Mouse (Mus musculus) adrenal gland, adult 8-10 months (tissue): ENCODE data around the gene Sema3c. TPM values are rescaled to one million over a fixed set of nuclear protein-coding genes. Genes with fewer than 3 reads are reported as not detected.

Source experiments
- DNase-seq: peaks from one replicate; pipeline ENCODE4 v3.0.0; 2022
- total RNA-seq, 4 experiments: library from RNA; stranded (reverse); gene quantifications; 2 replicates each; pipeline ENCODE4 v1.2.4; 2022

Sema3c gene
- total RNA-seq, 4 experiments from 2014 or later, result 5.0 to 12.5 (median 9.1) TPM

- no peak for DNase-seq
Measured at GRCm38 (mm10) chr5:17648865-17649542, 74.9 kb downstream of the Sema3c start.

GRCm38 (mm10) chr5:17661223-17661622 lies 87.1 kb downstream of the Sema3c start:
- DNase-seq, result no peak

- no peak for DNase-seq
Measured at GRCm38 (mm10) chr5:17671356-17671755, 97.3 kb downstream of the Sema3c start.

- DNase-seq, result no peak
Measured at GRCm38 (mm10) chr5:17680862-17681261, 106.8 kb downstream of the Sema3c start.

- DNase-seq, result no peak
Measured at GRCm38 (mm10) chr5:17689121-17689520, 115.0 kb downstream of the Sema3c start.

GRCm38 (mm10) chr5:17689604-17690003 lies 115.5 kb downstream of the Sema3c start:
- DNase-seq, result no peak

GRCm38 (mm10) chr5:17695366-17695765 lies 121.3 kb downstream of the Sema3c start:
- DNase-seq, result no peak

GRCm38 (mm10) chr5:17698905-17699304 lies 124.8 kb downstream of the Sema3c start:
- no peak for DNase-seq

GRCm38 (mm10) chr5:17704160-17704559 lies 130.1 kb downstream of the Sema3c start:
- no peak for DNase-seq

GRCm38 (mm10) chr5:17707086-17707485 lies 133.0 kb downstream of the Sema3c start:
- DNase-seq, result no peak

- DNase-seq, result no peak
Measured at GRCm38 (mm10) chr5:17712374-17712773, 138.3 kb downstream of the Sema3c start.

- DNase-seq, result no peak
Measured at GRCm38 (mm10) chr5:17715206-17715605, 141.1 kb downstream of the Sema3c start.

GRCm38 (mm10) chr5:17720011-17720410 lies 145.9 kb downstream of the Sema3c start:
- no peak for DNase-seq

- no peak for DNase-seq
Measured at GRCm38 (mm10) chr5:17724031-17724430, 149.9 kb downstream of the Sema3c start.

- no peak for DNase-seq
Measured at GRCm38 (mm10) chr5:17728047-17728446, 154.0 kb downstream of the Sema3c start.

GRCm38 (mm10) chr5:17739805-17740204 lies 165.7 kb downstream of the Sema3c start:
- no peak for DNase-seq

- no peak for DNase-seq
Measured at GRCm38 (mm10) chr5:17746520-17746919, 172.4 kb downstream of the Sema3c start.

GRCm38 (mm10) chr5:17747143-17747542 lies 173.1 kb downstream of the Sema3c start:
- no peak for DNase-seq

GRCm38 (mm10) chr5:17748293-17748692 lies 174.2 kb downstream of the Sema3c start:
- no peak for DNase-seq

- no peak for DNase-seq
Measured at GRCm38 (mm10) chr5:17753471-17754005, 179.5 kb downstream of the Sema3c start.

GRCm38 (mm10) chr5:17766006-17766677 lies 192.1 kb downstream of the Sema3c start:
- no peak for DNase-seq

GRCm38 (mm10) chr5:17770328-17770727 lies 196.2 kb downstream of the Sema3c start:
- no peak for DNase-seq

- DNase-seq, result no peak
Measured at GRCm38 (mm10) chr5:17776571-17776970, 202.5 kb downstream of the Sema3c start.
